Mouse (Mus musculus) heart, adult 11 months (tissue): Measurements from ENCODE around the gene Gramd1b.

Experiments
- DNase-seq: peaks from one replicate; pipeline ENCODE4 v3.0.0; 2022

Gramd1b gene

DNA sequence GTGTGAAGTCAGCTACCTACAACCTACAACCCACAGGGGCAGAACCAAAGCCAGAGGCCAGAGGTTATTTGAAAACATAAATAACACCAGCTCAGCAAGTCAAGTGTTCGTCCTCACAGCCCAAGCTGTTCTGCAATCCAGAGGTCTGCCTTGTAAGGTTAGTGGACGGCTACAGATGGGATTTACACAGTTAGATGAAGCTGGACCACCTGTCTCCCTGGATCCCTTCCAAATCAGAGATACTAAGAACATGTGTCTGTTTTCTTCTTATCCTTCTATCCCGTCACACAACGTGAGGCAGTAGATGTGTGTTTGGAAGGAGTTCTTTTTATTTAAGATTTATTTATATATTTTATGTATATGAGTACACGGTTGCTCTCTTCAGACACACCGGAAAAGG lies 21.7 kb downstream of the Gramd1b start:
- peak; percentile 3 for DNase-seq

DNA sequence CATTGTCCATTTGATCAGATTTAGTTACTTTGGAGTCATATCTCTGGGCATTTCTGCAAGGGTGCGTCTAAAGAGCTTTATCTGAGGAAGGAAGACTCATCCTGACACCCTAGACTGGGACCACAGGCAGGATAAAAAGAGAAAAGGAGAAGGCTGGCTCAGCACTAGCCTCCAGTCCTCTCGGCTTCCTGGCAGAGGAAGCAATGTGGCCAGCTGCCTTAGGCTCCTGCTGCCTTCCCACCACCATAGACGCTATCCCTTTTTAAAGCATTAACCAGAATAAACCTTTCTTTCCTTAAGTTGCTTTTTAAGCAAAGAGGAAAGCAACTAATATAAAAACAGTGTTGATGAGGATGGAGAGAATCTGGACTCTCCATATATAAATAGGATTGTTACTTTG lies 24.6 kb downstream of the Gramd1b start:
- DNase-seq, result peak; percentile 63

DNA sequence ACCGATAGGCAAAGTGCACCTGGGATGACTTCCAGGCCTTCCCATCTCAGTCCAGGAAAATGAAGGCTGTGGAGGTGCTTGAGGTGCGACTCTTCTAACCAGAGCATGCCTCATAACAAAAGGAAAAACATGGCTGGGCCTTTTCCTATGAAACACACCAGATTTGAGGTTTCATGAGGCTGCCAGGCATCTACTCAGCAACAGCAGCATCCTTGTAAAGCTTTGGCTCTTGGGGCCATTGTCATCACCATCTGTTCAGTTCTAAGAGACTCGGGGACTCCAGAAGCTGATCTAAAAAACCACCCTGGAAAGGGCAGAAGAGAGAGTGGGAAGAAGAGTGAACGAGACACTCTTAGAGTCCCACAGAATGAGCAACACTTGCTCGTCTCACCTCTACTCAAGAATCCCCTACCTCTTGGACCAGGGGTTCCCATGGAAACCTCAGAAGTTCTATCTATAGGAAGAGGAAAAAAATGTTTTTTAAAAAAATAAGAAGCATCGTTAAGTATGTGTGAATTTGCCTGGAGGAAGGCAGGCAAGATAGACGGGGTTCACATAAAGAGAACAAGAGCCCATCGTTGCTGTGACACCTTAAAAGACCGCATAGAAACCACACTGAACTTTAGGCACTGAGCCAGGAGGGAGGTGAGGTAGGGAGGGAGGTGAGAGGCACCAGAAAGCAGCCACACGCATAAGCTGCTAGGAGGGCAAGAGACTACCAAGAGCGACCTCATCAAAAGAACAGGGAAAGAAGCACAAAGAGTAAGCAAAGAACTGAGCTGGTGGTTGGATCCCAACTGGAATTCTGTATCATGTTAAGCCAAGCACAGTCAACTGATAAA lies 25.5 kb downstream of the Gramd1b start:
- peak; percentile 88 for DNase-seq

DNA sequence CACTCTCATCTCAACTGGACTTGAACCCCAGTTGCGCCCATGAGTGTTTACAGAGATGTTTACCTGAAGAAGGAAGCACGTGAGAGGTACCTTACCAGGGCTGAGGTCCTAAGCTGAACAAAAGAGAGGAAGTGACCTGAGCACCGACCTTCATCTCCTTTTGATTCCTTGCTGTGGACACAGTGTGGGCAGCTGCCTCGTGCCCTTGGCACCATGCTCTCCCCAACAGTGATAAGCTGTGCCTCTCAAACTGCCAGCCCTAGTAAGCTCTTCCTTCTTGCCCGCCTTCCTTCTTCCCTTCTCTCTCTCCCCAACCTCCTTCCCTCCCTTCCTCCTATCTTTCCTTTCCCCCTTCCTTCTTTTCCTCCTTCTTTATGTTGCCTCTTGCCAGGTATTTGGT lies 26.3 kb downstream of the Gramd1b start:
- peak; percentile 68 for DNase-seq

DNA sequence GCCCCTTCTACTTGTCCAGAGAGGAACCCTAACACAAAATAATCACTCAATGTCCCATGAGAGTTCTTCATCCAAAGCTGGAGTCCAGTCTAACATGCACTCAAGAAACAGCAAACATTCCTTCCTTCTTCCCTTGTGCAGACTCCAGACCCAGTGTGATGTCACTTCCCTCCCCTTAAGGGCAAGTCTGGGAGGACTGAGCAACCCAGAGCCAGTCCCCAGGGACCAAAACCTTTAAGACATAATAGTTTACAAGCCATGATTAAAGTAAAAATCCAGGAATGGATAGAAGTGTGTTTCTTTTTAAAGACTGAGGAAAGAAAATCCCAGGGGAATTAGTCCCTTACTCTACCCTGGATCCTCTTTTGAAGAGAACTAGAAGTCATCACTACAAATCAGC lies 30.5 kb downstream of the Gramd1b start:
- DNase-seq, result peak; percentile 90

DNA sequence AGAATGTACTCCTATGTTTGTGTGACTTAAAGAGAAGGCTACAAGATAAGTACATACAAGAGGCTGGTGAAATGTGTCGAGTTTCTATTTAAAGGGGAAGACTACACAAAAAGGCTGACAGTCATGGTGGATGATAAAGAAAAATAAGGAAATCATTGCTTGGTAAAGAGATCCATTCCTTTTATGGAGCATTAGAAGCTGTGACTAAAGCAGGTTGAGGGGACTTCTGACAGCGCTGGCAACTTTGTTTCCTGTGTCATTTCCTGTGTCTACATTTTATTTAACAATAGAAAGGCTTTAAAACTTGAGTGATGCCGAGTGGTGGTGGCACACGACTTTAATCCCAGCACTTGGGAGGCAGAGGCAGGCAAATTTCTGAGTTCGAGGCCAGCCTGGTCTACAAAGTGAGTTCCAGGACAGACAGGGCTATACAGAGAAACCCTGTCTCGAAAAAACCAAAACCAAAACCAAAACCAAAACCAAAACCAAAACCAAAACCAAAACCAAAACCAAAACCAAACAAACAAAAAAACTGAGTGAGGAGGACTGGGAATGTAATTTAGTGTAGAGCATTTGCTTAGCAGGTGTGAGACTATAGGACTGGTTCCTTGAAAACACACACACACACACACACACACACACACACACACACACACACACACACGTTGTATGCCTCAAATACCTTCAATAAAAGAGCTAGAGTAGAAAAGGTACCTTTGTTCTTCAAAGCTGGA lies 48.7 kb downstream of the Gramd1b start:
- peak; percentile 5 for DNase-seq

DNA sequence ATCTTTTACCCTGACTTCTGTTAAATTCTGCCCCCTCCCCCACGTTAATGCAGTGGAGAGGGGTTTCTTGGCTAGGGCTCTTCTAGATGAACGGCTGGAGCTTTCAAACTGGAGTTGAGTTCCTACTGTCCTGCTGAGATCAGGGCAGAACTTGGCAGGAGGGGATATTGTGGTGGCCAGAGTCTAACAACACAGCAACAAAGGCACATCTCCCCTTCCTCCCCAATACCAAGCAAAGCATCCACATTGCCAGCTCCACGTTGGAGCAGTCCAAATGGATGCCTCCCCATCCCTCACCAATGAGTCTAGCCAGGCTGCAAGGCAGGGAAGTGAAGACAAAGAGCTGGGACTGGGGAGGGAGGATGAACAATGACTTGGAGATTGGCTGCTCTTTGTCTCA lies 49.9 kb downstream of the Gramd1b start:
- DNase-seq, result peak; percentile 57

DNA sequence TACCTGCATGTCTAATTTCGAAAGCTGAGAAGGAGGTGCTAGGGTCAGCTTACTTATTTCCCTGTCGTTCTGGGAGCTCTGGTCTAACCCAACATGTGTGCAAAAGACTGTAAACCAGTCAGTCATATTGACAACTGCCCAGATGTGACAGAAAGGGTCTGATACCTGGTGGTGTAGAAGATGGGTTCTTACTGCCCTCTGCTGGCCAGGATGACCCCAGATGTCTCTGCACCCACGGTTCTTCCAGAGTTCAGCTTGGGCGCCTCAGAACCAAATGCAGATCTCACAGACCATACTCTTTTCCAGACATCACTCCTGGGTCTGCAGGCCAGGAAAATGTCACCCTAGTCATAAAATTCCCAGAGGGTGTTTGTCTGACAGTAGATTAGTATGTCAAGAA lies 51.9 kb downstream of the Gramd1b start:
- DNase-seq, result peak; percentile 92

DNA sequence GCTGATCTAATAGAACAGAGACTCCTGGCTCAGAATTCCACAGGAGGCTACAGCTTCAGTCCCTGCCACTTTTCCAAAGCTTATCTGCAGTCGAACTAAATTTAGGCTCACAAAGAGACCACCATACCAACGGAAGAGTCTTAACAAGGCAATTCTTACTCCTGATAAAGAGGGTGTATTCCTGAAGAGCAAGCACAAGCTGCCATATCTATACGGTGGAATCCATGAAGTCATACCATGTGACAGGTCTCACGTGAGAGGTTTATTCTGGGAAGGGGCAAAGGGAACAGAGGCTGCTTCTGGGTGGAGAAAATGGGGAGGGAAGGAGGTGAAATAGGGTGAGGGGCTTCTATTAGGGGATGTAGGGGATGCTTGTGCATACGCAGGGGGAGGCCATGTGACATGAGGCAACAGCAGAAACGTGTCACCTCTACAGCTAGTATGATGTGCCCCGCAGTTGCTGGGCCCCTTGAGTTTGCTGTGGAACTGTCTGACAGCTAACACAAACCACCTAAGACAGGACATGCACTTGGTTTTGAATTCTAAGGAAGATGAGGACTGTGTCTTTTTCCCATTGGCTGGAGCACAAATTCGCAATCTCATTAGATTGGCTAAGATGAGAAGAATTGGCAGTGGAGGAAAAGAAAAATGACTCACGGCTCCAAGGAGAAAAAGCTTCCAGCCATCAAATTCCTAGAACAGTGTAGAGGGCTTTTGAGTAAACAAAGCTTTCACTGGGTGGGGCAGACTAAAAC lies 52.9 kb downstream of the Gramd1b start:
- peak; percentile 68 for DNase-seq

DNA sequence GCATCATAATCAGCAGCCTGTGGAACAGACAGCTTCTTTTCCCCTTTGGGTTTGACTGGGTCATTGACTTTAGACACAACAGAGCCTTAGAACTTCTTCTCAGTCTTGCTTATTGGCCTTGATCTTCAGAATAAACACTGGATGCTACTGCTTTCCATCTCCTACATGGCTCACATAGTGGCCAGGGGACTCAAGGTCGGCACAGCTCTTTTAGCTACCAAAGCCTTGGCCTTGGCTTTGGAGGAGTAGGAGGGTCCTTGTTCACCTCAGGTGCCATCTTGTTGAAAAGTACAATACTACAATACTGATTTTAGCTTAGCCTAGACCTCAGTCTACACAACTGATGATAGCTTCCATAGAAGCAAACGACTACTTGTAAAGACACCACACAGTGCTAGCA lies 53.6 kb downstream of the Gramd1b start:
- DNase-seq, result peak; percentile 11

DNA sequence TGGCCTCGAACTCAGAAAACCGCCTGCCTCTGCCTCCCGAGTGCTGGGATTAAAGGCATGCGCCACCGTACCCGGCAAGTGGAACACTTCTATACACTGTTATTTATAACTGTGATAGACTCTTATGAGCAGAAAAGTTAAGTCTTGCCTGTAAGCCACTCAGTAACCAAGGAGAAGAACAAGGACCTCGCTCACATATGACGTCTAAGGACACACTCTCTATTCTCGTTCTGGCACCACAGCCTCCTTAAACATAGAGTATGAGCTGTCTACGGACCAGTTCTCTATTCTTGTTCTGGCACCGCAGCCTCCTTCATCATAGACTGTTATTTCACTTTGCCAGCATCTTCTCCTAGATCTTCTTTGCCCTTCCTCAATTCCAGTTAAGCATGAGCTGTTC lies 55.1 kb downstream of the Gramd1b start:
- DNase-seq, result peak; percentile 53

DNA sequence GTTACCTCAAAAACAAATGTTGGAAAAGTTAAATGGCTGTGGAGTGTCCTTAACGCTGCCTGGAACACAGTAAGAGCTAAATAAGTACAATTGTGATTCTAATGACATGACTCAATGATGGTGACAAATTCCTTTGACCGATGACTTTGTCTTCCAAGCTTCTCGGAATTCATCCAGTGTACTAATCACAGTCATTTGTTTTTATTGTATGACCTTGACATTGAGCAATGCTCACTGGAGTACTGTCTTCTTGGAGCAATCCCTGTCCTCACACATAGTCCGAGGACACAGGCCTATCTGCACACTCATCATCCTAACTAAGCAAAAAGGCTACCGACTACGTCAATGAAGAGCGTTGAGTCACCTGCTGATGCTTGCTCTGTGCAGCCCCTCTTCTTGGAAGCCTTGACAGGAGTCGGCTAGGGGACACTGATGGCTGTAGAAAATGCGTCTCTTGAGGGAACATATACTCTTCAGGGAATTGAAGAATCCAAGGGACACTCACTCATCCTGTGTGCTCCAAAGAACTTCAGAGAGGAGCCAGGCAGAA lies 58.1 kb downstream of the Gramd1b start:
- peak; percentile 61 for DNase-seq

DNA sequence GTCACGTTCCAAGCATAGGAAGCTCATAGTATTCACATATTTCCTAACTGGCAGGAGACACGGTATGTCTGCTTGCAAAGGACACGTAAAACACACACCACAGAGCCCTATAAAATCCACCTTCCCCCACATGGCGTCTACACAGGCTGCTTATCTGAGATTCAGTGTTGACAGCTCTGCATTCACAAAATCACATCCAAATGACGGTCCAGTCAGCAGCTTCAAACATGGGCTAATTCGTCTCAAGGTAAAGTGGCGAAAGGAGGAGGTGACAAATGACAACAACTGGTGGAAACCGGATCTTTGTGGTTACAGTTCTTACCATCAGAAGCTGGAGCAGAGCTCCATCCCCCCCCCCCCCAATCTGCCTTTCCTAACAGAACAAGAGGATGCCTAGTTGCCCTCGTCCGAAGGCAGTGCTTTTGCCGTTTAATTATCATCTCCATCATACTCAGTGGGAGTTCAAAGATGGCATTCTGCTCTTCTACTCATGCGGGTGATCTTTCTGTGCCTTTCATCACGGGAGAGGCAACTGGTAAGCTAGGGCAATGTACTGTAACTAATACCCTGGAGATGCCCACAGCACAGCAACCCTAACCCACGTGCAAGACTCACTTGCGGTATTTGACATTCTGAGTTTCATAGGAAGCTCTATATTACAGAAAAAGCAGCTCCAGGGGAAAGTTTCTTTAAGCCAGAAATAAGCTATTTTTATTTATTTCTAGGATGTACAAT lies 61.6 kb downstream of the Gramd1b start:
- peak; percentile 67 for DNase-seq

DNA sequence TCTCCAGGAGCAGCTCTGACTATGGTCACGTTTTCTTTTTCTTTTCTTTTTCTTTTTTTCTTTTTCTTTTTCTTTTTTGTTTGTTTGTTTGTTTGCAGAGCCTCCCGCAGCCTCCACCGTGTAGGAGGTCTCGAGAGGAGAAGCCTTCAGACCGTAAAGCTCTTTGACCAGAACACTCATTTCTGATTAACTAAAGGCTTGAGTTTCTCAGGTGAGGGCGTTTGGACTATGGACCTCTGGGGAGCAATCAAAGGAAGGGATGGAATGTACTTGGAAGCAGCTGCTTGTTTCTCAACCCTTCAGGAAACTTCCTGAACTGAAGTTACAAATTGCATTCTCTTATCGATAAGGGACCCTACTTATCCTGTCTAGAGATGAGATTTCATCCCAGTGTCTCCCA lies 64.4 kb downstream of the Gramd1b start:
- DNase-seq, result no peak

DNA sequence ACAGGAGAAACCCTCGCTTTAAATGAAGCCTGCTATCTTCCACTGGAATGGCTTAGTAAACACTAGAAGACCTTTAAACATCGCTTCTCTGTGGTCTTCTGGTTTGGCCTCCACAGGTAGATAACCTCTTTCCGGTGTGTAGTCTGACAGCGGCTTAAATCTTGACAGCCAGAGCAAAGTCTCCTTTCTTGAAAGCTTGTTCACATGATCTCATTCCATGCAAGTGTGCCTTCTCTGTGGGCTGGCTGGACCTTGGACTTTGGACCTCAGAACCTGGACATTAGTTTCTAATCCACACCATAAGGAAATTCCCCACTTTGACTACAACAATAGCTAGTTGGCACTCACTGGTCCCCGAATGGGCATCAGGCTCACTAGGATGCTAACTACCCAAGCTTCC lies 65.6 kb downstream of the Gramd1b start:
- DNase-seq, result peak; percentile 61

DNA sequence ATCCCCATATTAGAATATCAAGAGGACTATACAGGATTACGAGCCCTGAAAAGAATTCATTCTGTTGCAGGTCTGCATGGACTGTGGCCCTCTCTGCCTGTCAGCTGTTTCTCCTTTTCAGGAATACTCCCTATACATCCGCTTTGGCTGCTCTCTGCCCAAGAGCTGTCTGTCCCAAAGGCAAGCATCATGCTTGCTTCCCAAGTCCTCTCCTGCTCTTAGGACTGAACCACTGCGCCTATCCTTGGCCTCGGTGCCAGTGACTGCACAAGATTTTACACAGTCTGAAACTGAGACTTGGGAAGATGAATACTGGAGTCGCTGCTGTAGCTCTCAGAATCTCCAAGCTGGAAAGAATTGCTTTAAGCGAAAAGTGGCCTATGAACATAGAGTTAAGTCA lies 68.8 kb downstream of the Gramd1b start:
- peak; percentile 66 for DNase-seq

DNA sequence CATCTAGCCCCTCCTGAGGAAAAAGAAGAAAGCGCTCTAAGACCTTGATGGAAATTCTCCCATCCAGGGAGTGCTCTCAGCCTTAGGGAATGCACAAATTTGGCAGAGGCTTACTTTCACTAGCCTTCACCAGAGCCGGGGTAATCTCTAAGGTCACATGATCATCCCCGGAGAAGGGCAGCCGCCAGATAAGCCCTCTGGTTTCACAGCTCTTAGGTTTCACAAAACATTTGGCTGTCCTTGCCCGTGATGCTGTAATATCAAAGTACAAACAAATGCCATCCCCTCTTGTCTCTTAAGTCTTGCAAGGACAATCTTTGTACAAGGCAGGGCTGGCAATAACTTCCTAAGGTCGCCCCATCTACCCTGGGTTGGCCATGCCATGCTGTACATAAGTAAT lies 70.4 kb downstream of the Gramd1b start:
- DNase-seq, result peak; percentile 95

DNA sequence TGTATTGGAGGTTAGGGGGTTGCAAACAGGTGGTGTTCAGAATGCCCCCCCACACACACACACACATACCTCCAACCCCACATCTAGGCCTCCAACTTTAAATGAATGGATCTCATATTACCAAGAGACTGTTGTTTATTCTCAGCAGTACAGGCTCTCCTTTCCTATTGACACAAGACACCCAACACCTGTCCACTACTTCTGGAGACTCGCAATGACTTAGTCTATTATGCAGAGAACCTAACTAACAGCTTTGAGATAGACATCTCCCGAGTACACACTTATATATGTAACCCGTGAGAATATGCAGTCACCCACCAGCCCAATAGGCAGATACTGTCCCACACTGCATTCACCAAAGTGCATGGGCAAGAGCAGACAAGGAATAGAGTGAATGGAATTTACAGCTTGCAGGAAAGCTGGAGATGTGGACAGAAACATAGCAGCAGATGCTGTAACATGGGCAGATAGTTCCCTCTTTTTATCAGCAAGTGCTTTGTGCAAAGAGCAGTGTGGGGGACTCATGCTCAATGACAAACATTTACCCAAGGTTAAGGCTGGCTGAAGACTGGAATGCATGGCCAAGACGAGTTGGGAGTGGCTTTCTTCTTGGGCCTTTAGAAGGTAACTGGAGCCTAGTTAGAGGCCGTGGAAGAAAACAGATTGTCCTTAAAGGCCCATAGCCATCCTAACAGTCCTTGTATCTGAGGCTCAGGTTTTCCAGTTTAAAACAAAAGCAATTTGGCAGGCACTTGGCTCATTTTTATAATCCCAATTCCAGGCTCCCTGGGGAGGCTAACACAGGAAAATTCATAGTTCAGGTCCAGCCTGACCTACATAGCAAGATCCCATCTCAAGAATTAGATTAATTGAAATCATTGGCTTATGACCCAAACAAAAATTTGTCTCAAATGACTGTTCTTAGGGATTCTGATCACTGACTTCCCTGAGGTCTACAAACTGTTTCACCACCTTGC lies 71.6 kb downstream of the Gramd1b start:
- DNase-seq, result no peak

DNA sequence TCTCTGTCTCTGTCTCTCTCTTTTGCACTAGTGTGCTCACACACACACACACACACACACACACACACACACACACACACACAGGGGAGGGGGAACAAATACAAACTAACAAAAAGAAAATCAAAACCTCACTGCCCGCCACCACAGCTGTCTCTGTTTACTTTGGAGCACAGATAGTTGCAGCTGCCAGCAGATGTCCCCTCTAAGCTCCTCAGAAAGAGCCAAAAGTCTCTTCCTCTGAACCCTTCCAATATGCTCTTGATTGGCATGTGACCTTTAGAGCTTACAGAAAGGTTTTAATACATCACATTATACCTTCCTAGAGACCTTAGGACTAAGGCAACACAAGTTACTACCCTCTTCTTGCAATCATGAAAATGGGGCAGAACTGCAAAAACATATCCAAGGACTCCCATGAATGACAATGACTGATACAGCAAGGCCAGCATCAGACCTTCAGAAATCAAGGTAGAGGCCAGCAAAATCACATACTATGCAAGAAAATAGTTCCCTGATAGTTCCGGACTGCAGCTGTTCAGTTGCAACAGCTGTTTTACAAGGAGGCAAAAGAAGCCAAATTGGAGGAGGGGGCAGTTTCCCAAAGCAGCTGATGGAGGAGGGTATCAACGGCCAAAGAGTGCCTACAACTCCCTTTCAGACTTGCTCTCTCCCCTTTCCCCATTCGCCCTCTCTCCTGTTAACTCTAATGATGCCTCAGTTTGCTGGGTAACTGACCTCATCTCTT lies 72.5 kb downstream of the Gramd1b start:
- no peak for DNase-seq

DNA sequence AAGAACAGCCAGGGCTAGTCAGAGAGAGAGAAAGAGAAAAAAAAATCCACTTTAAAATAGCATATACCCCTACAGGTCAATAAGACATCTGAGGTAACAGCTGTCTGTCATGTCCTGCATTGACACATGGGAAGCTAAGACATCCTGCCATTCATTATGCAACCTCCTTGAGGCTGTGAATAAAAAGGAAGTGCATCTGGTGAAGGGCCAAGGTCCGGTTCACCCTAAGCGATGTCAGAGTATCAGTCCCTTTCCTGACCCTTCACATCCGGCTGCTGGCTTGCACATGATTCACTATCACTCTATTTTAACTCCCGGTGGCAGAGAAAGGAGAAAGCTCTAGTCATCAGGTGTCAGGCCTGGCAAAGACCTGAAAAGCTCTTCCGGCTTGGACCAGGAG lies 73.7 kb downstream of the Gramd1b start:
- peak; percentile 95 for DNase-seq

DNA sequence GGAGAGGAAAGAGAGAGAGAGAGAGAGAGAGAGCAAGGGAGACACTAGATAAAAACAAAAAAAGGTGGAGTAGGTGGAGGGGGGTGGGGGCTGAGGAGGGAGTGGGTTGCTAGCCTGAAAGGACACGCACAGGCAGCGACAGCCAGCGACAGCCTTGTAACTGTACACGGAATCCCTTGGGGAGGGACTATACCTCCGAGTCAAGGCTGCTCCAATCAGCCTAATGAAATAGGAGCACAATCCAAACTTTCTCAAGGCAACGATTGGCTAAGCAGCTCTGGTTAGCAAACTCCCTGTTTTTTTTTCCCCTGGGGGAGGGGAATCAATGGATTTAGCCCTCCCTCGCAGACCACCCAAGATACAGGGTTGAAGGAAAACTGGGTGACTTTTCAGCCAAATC lies 75.0 kb downstream of the Gramd1b start:
- peak; percentile 95 for DNase-seq
